Mouse (Mus musculus) kidney, embryonic 15.5 days (tissue): ENCODE measurements at regions not wholly inside any gene's neighbourhood (a gene's known extent, or its start where the extent isn't known, plus 50 kb on each side); places are given as distances from the start of the nearest gene placed in this dataset.

Source experiments
- ATAC-seq: fragments of 200-750 bp; cut with Nextera tagmentation; replicated peaks from 2 replicates; pipeline ENCODE4 v1.8.0; 2017; ENCODE audit warnings: moderate TSS enrichment; ENCODE audit not compliant: low FRiP score
- H3K27ac ChIP-seq: fragments of 300-500 bp; sonication (generic); 2 replicates; pipeline ENCODE4 v1.5.1; 2015; ENCODE audit warnings: mild to moderate bottlenecking, inconsistent platforms
- H3K27me3 ChIP-seq: fragments of 300-500 bp; sonication (generic); 2 replicates; pipeline ENCODE4 v1.6.1; 2015; ENCODE audit warnings: inconsistent platforms
- H3K36me3 ChIP-seq: fragments of 300-500 bp; sonication (generic); 2 replicates; pipeline ENCODE4 v1.6.1; 2015; ENCODE audit warnings: inconsistent platforms
- H3K4me1 ChIP-seq: fragments of 300-500 bp; sonication (generic); 2 replicates; pipeline ENCODE4 v1.6.1; 2015; ENCODE audit warnings: inconsistent platforms
- H3K4me2 ChIP-seq: fragments of 300-500 bp; sonication (generic); 2 replicates; pipeline ENCODE4 v1.6.1; 2015; ENCODE audit warnings: moderate library complexity, mild to moderate bottlenecking, inconsistent platforms
- H3K4me3 ChIP-seq: fragments of 300-500 bp; sonication (generic); replicated peaks from 2 replicates; pipeline ENCODE4 v1.5.1; 2015; ENCODE audit warnings: mild to moderate bottlenecking, inconsistent platforms
- H3K9ac ChIP-seq: fragments of 300-500 bp; sonication (generic); 2 replicates; pipeline ENCODE4 v1.6.1; 2015; ENCODE audit warnings: mild to moderate bottlenecking, inconsistent platforms
- H3K9me3 ChIP-seq: fragments of 300-500 bp; sonication (generic); replicated peaks from 2 replicates; pipeline ENCODE4 v1.6.1; 2016; ENCODE audit warnings: inconsistent platforms
- WGBS: fragments of 180-500 bp; shearing (Covaris S2); methylation state at CpG from one replicate; pipeline ENCODE4 v1.1.7; 2015; ENCODE audit warnings: mixed read lengths; 5-methylcytosine and 5-hydroxymethylcytosine counted together

DNA sequence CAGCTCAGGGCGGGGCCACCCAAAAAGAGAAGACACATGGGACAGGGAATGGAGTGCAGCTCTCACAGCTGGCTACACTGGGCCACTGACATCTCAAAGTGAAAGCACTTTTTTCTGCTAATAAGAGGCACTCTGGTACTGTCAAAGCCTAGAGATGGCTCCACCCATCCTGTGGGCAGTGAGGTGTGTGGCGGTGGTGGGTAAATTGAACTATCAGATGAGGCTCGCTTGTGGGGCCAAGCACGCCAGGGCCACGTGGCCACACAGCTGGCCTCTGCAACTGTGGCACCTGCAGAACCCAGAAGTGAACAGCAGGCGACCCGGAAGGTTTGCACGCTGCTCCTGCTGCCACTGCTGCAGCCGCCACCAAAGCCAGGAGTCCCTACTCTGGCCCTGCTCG is 756.6 kb downstream of the A830018L16Rik start:
- WGBS: 85% methylated on average over 10 of the region's 10 CpGs

DNA sequence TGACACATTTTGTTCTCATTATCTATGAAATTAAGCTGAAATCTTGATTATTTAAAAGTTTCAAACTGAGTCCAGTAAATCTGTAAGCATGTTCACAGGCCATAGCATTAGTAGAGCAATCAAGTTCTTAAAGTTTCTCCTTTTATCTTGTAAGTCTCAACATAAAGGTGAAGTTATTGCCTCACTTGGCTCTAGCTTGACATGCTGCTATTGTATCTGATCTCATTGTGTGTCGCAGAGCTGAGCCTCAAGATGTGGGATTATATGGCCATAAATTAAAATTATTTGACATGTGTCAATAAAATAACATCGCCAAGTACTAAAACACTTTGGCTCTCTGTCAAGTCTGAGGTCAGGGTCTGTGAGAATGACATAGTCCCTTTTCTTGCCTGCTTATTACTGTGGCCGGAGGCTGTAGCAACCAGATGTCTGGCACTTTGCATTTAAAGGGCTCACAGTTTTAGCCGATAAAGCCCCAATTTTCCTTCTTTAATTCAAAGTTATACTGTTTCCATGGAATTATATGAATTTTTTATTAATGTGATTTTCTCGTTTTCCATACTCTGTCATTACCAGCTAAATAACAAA is 775.8 kb downstream of the A830018L16Rik start:
- H3K9ac ChIP-seq: no peak overlapping the region
- no peak overlapping the region for H3K27ac ChIP-seq
- 72% methylated on average over 5 of the region's 5 CpGs for WGBS
- no peak overlapping the region for H3K4me3 ChIP-seq
- no peaks in the 10 kb centered on the region for H3K9me3 ChIP-seq
- no peaks in the 10 kb centered on the region for H3K4me1 ChIP-seq
- no peak for ATAC-seq
- no peak overlapping the region for H3K4me2 ChIP-seq
- H3K27me3 ChIP-seq: peaks cover 11% of the 10 kb centered on the region; the same call in 1 of the 2 replicates
- no peaks in the 10 kb centered on the region for H3K36me3 ChIP-seq

More for the DNA sequence above, 756.6 kb downstream of the A830018L16Rik start:
- peak; percentile 33; the same call in 1 of the 2 replicates for ATAC-seq
- Histone ChIP-seq H3K4me1 (no peaks in the 10 kb centered on the region), H3K4me3 (no peak overlapping the region), H3K36me3 (no peaks in the 10 kb centered on the region), H3K9ac (no peak overlapping the region), H3K27me3 (no peaks in the 10 kb centered on the region), H3K27ac (no peak overlapping the region), H3K4me2 (no peak overlapping the region), H3K9me3 (no peaks in the 10 kb centered on the region)

DNA sequence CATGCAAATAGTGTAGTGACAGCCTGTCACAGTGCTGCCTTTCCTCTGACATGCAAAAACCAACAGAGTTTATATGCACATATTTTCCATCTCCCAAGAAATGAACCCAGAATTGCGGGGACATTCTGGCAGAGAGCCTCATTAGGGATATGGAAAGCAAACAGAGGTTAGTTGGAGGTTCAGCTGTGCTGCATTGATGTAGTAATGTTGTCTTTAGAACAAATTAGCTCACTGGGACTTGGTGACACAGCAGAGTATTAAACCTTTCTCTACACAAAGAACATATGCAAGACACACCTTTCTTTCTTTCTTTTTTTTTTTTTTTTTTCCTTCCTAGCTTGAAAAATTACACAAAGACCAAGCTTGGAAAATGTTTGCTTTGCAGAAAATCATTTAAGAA is 778.7 kb downstream of the A830018L16Rik start:
- H3K4me3 ChIP-seq: no peak overlapping the region
- H3K4me2 ChIP-seq: no peak overlapping the region
- ATAC-seq: no peak
- no peaks in the 10 kb centered on the region for H3K4me1 ChIP-seq
- H3K27me3 ChIP-seq: peaks cover 21% of the 10 kb centered on the region
- no peaks in the 10 kb centered on the region for H3K36me3 ChIP-seq
- H3K27ac ChIP-seq: no peak overlapping the region
- WGBS: 60% methylated on average over 1 of the region's 1 CpGs
- H3K9me3 ChIP-seq: no peaks in the 10 kb centered on the region
- no peak overlapping the region for H3K9ac ChIP-seq

- Histone ChIP-seq H3K4me1 (no peaks in the 10 kb centered on the region), H3K9me3 (no peaks in the 10 kb centered on the region), H3K27me3 (no peaks in the 10 kb centered on the region), H3K9ac (no peak overlapping the region), H3K4me2 (no peak overlapping the region), H3K36me3 (no peaks in the 10 kb centered on the region), H3K4me3 (no peak overlapping the region), H3K27ac (no peak overlapping the region)
- 63% methylated on average over 1 of the region's 1 CpGs for WGBS
- no peak for ATAC-seq
Observed at GRCm38 (mm10) chr1:12231089-12231488, 817.2 kb downstream of the A830018L16Rik start.

DNA sequence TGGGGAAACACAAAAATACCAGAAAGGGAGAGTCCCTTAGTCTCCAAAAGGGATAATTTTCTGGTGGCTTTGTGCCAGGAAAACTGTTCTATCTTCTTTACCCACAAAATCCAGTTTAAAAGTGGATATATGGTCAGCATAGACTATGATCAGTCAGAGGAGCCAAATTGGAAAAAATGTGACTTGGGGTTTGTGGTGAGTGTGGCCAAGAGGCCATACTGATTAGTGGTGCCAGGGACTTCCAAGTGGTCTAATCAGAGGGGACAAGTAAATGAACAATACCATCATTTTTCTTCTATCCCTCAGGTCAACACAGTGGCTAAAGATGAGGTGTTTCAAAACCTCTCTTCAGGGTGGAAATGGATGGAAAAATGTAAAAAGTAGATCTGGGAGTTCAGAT is 828.2 kb downstream of the A830018L16Rik start:
- ATAC-seq: no peak
- no peaks in the 10 kb centered on the region for H3K4me1 ChIP-seq
- H3K9me3 ChIP-seq: no peaks in the 10 kb centered on the region
- no peak overlapping the region for H3K4me3 ChIP-seq
- H3K9ac ChIP-seq: no peak overlapping the region
- H3K27me3 ChIP-seq: no peaks in the 10 kb centered on the region
- no peak overlapping the region for H3K4me2 ChIP-seq
- H3K27ac ChIP-seq: no peak overlapping the region
- no peaks in the 10 kb centered on the region for H3K36me3 ChIP-seq

DNA sequence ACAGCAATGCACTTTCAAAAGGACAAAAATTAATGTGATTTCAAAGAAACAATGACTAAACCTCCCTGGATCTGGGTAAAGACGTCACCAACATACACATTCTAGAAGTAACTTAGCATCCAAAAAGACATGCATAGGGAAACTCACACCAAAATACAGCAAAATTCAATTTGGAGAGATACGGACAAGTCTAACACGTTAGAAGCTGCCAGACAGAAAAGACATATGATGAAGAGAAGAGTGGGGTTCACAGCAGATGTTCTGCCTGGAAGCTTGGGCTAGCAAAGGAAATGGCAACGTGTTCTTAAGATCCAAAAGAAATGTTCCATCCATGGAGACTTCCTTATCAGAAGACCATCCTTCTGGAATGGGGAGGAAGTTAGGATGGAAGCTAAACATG is 868.6 kb downstream of the A830018L16Rik start:
- Histone ChIP-seq H3K9me3 (no peaks in the 10 kb centered on the region), H3K36me3 (no peaks in the 10 kb centered on the region), H3K4me1 (0 out of 2 replicates have a peak, but pooled peaks cover 3% of the 10 kb centered on the region), H3K27me3 (no peaks in the 10 kb centered on the region), H3K27ac (no peak overlapping the region), H3K4me2 (no peak overlapping the region), H3K9ac (no peak overlapping the region), H3K4me3 (no peak overlapping the region)
- 86% methylated on average over 4 of the region's 4 CpGs for WGBS
- no peak for ATAC-seq

- no peak overlapping the region for H3K9ac ChIP-seq
- H3K4me2 ChIP-seq: no peak overlapping the region
- no peaks in the 10 kb centered on the region for H3K9me3 ChIP-seq
- no peaks in the 10 kb centered on the region for H3K36me3 ChIP-seq
- 0 out of 2 replicates have a peak, but pooled peaks cover 3% of the 10 kb centered on the region for H3K4me1 ChIP-seq
- WGBS: 37% methylated on average over 6 of the region's 6 CpGs
- no peaks in the 10 kb centered on the region for H3K27me3 ChIP-seq
- H3K27ac ChIP-seq: no peak overlapping the region
- no peak overlapping the region for H3K4me3 ChIP-seq
- ATAC-seq: no peak
Observed at GRCm38 (mm10) chr1:12285551-12285950, 871.6 kb downstream of the A830018L16Rik start.

DNA sequence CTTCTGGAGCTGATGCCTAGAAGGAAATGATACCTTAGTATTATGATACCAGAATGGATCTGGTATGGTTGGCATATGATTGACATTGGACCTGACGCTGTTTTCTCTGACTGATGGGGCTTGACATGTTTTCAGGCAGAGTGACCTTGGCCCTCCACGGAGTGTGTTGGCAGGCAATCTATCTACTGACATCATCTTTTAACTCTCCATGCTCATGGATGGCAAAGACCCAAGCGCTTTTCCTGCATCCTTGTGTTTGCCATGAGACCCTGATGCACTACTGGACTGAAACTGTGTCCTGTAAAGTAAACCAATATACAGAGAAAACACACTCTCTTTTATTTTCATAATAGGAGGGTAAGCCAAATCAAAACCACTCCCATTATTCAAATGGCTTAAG is 872.1 kb downstream of the A830018L16Rik start:
- Histone ChIP-seq H3K27ac (no peak overlapping the region), H3K9me3 (no peaks in the 10 kb centered on the region), H3K4me1 (0 out of 2 replicates have a peak, but pooled peaks cover 3% of the 10 kb centered on the region), H3K36me3 (no peaks in the 10 kb centered on the region), H3K4me3 (no peak overlapping the region), H3K27me3 (no peaks in the 10 kb centered on the region), H3K9ac (no peak overlapping the region), H3K4me2 (no peak overlapping the region)
- 66% methylated on average over 3 of the region's 3 CpGs for WGBS
- ATAC-seq: no peak

DNA sequence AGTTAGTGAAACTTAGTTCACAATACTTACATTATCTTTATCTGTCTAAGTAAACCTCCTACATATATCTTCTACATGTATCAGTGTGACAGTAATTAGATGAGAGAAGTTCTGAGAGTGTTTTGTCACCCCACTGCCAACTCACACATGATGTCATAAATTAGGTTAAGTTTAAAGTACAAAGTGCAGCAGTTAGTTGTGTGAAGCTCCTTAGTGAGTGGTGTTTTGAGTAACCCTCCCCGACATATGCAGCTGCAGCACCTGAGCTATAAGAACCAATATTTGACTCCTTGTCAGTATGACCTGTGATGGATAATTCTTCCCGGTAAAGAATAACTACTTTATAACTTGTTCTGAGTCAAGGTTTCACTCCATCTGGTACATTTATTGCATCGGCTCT is 874.6 kb downstream of the A830018L16Rik start:
- Histone ChIP-seq H3K4me2 (no peak overlapping the region), H3K4me3 (no peak overlapping the region), H3K36me3 (no peaks in the 10 kb centered on the region), H3K4me1 (0 out of 2 replicates have a peak, but pooled peaks cover 3% of the 10 kb centered on the region), H3K9ac (no peak overlapping the region), H3K9me3 (no peaks in the 10 kb centered on the region), H3K27ac (no peak overlapping the region), H3K27me3 (no peaks in the 10 kb centered on the region)
- no peak for ATAC-seq
- WGBS: 76% methylated on average over 3 of the region's 3 CpGs

GRCm38 (mm10) chr1:12291787-12292186 is 877.9 kb downstream of the A830018L16Rik start:
- Histone ChIP-seq H3K27me3 (no peaks in the 10 kb centered on the region), H3K36me3 (no peaks in the 10 kb centered on the region), H3K9me3 (no peaks in the 10 kb centered on the region), H3K4me3 (no peak overlapping the region), H3K27ac (no peak overlapping the region), H3K4me2 (no peak overlapping the region), H3K9ac (no peak overlapping the region), H3K4me1 (no peaks in the 10 kb centered on the region)
- 48% methylated on average over 1 of the region's 1 CpGs for WGBS
- no peak for ATAC-seq

- H3K36me3 ChIP-seq: no peaks in the 10 kb centered on the region
- H3K4me3 ChIP-seq: no peak overlapping the region
- H3K9ac ChIP-seq: no peak overlapping the region
- no peak for ATAC-seq
- H3K27ac ChIP-seq: no peak overlapping the region
- H3K4me1 ChIP-seq: no peaks in the 10 kb centered on the region
- 83% methylated on average over 2 of the region's 2 CpGs for WGBS
- H3K27me3 ChIP-seq: no peaks in the 10 kb centered on the region
- H3K4me2 ChIP-seq: no peak overlapping the region
- no peaks in the 10 kb centered on the region for H3K9me3 ChIP-seq
Observed at GRCm38 (mm10) chr1:12318029-12318428, 904.1 kb downstream of the A830018L16Rik start.

DNA sequence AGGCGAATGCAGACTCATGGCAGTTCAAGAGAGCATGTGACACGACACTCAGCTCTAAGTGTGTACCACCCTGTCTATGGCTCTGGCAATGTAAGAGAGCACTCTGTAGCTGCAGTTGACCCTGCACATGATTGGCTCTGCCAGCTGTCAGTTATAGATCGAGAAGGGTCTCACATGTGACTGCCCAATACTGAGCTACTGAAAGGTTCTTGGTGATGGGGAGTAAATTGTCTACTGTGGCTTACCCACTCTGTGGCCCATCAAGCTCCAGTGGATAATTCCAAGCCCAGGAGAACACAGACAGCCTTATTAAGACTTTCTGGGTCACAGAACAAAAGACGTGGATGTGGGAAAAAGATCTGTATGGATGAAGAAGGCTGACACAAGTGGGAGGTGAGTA is 920.3 kb downstream of the A830018L16Rik start:
- 80% methylated on average over 4 of the region's 4 CpGs for WGBS
- Histone ChIP-seq H3K4me3 (no peak overlapping the region), H3K4me2 (no peak overlapping the region), H3K27ac (no peak overlapping the region), H3K36me3 (no peaks in the 10 kb centered on the region), H3K4me1 (no peaks in the 10 kb centered on the region), H3K9me3 (no peaks in the 10 kb centered on the region), H3K27me3 (no peaks in the 10 kb centered on the region), H3K9ac (no peak overlapping the region)
- no peak for ATAC-seq
